Mouse (Mus musculus): ENCODE measurements around the gene Ccdc146. TPM values are rescaled to one million over a fixed set of nuclear protein-coding genes. Genes with fewer than 3 reads are reported as not detected.

Gene Ccdc146
- total RNA-seq (2017): 15.7 and 17.1 TPM in 2 replicates

GRCm38 (mm10) chr5:21424614-21425602 is at the start of gene Ccdc146, which contains the start of gene Fam185a:
TSS of gene Ccdc146 (minus strand) at chr5:21424677.
TSS of gene Fam185a (plus strand) at chr5:21424958.
- peak; percentile 99 for ATAC-seq (ENCODE audit: extremely low read depth, insufficient number of reproducible peaks, low FRiP score, poor library complexity, severe bottlenecking)

GRCm38 (mm10) chr5:21468100-21468499 is 43.6 kb upstream of the Ccdc146 start:
- ATAC-seq (ENCODE audit: extremely low read depth, insufficient number of reproducible peaks, low FRiP score, poor library complexity, severe bottlenecking): no peak

- no peak for ATAC-seq (ENCODE audit: extremely low read depth, insufficient number of reproducible peaks, low FRiP score, poor library complexity, severe bottlenecking)
These were observed 42.9 kb upstream of the Ccdc146 start for GRCm38 (mm10) chr5:21467387-21467786.

GRCm38 (mm10) chr5:21440833-21441530 is 16.5 kb upstream of the Ccdc146 start:
- ATAC-seq (ENCODE audit: extremely low read depth, insufficient number of reproducible peaks, low FRiP score, poor library complexity, severe bottlenecking): peak; percentile 78; the same call in 1 of the 2 replicates

- no peak for ATAC-seq (ENCODE audit: extremely low read depth, insufficient number of reproducible peaks, low FRiP score, poor library complexity, severe bottlenecking)
These were observed 15.1 kb upstream of the Ccdc146 start for GRCm38 (mm10) chr5:21439446-21440110.

- ATAC-seq (ENCODE audit: extremely low read depth, insufficient number of reproducible peaks, low FRiP score, poor library complexity, severe bottlenecking): no peak
These were observed 14.0 kb upstream of the Ccdc146 start for GRCm38 (mm10) chr5:21438428-21438827.

- ATAC-seq (ENCODE audit: extremely low read depth, insufficient number of reproducible peaks, low FRiP score, poor library complexity, severe bottlenecking): no peak
These were observed 12.0 kb upstream of the Ccdc146 start for GRCm38 (mm10) chr5:21436471-21436975.

GRCm38 (mm10) chr5:21434148-21434929 is 9.9 kb upstream of the Ccdc146 start:
- peak; percentile 46; the same call in 1 of the 2 replicates for ATAC-seq (ENCODE audit: extremely low read depth, insufficient number of reproducible peaks, low FRiP score, poor library complexity, severe bottlenecking)

- no peak for ATAC-seq (ENCODE audit: extremely low read depth, insufficient number of reproducible peaks, low FRiP score, poor library complexity, severe bottlenecking)
These were observed 2.2 kb upstream of the Ccdc146 start for GRCm38 (mm10) chr5:21426666-21427065.

GRCm38 (mm10) chr5:21420609-21421008 is 3.9 kb downstream of the Ccdc146 start:
- peak; percentile 46; the same call in 1 of the 2 replicates for ATAC-seq (ENCODE audit: extremely low read depth, insufficient number of reproducible peaks, low FRiP score, poor library complexity, severe bottlenecking)

- no peak for ATAC-seq (ENCODE audit: extremely low read depth, insufficient number of reproducible peaks, low FRiP score, poor library complexity, severe bottlenecking)
These were observed 5.9 kb downstream of the Ccdc146 start for GRCm38 (mm10) chr5:21418613-21419012.

- ATAC-seq (ENCODE audit: extremely low read depth, insufficient number of reproducible peaks, low FRiP score, poor library complexity, severe bottlenecking): peak; percentile 34; the same call in 1 of the 2 replicates
These were observed 10.2 kb downstream of the Ccdc146 start for GRCm38 (mm10) chr5:21414116-21414820.

- ATAC-seq (ENCODE audit: extremely low read depth, insufficient number of reproducible peaks, low FRiP score, poor library complexity, severe bottlenecking): no peak
These were observed 11.2 kb downstream of the Ccdc146 start for GRCm38 (mm10) chr5:21413322-21413721.

GRCm38 (mm10) chr5:21412056-21412455 is 12.4 kb downstream of the Ccdc146 start:
- ATAC-seq (ENCODE audit: extremely low read depth, insufficient number of reproducible peaks, low FRiP score, poor library complexity, severe bottlenecking): peak; percentile 65; the same call in 1 of the 2 replicates

GRCm38 (mm10) chr5:21411261-21411666 is 13.2 kb downstream of the Ccdc146 start:
- ATAC-seq (ENCODE audit: extremely low read depth, insufficient number of reproducible peaks, low FRiP score, poor library complexity, severe bottlenecking): peak; percentile 90

GRCm38 (mm10) chr5:21395205-21395840 is 29.2 kb downstream of the Ccdc146 start:
- ATAC-seq (ENCODE audit: extremely low read depth, insufficient number of reproducible peaks, low FRiP score, poor library complexity, severe bottlenecking): 0 out of 2 replicates have a peak, but pooled peaks have one; percentile 13

GRCm38 (mm10) chr5:21394562-21394961 is 29.9 kb downstream of the Ccdc146 start:
- ATAC-seq (ENCODE audit: extremely low read depth, insufficient number of reproducible peaks, low FRiP score, poor library complexity, severe bottlenecking): no peak
